Mouse (Mus musculus): ENCODE data around the gene Sh3pxd2a. TPM values are rescaled to one million over a fixed set of nuclear protein-coding genes. Genes with fewer than 3 reads are reported as not detected.

Gene Sh3pxd2a
- polyA plus RNA-seq, 1 experiment from 2014 or later: 2.7 TPM

GRCm38 (mm10) chr19:47502563-47502962 is 38.4 kb upstream of the Sh3pxd2a start:
- Histone ChIP-seq H3K4me3 (no peak overlapping the region), H3K36me3 (peaks cover 30% of the 10 kb centered on the region), H3K4me1 (replicated peaks) (peaks cover 14% of the 10 kb centered on the region), H3K9me3 (no peaks in the 10 kb centered on the region), H3K27ac (no peak overlapping the region), H3K27me3 (ENCODE audit: insufficient read depth, poor library complexity, severe bottlenecking) (no peaks in the 10 kb centered on the region)
- WGBS: 71% methylated on average over 8 of the region's 8 CpGs
- DNase-seq (ENCODE audit: low spot score): no peak

- Histone ChIP-seq H3K27ac (no peak overlapping the region), H3K4me3 (no peak overlapping the region), H3K4me1 (replicated peaks) (peaks cover 12% of the 10 kb centered on the region), H3K36me3 (peaks cover 25% of the 10 kb centered on the region), H3K9me3 (no peaks in the 10 kb centered on the region), H3K27me3 (ENCODE audit: insufficient read depth, poor library complexity, severe bottlenecking) (no peaks in the 10 kb centered on the region)
- no peak for DNase-seq (ENCODE audit: low spot score)
- WGBS: 84% methylated on average over 11 of the region's 11 CpGs
Observed at GRCm38 (mm10) chr19:47500389-47501011, 36.3 kb upstream of the Sh3pxd2a start.

GRCm38 (mm10) chr19:47499841-47500240 is 35.6 kb upstream of the Sh3pxd2a start:
- no peaks in the 10 kb centered on the region for H3K27me3 ChIP-seq (ENCODE audit: insufficient read depth, poor library complexity, severe bottlenecking)
- no peak overlapping the region for H3K4me3 ChIP-seq
- H3K36me3 ChIP-seq: peaks cover 19% of the 10 kb centered on the region
- no peaks in the 10 kb centered on the region for H3K9me3 ChIP-seq
- peaks cover 13% of the 10 kb centered on the region for H3K4me1 ChIP-seq (replicated peaks)
- H3K27ac ChIP-seq: no peak overlapping the region
- DNase-seq (ENCODE audit: low spot score): no peak
- 88% methylated on average over 5 of the region's 5 CpGs for WGBS

- DNase-seq (ENCODE audit: low spot score): peak; percentile 28
- WGBS: 69% methylated on average over 4 of the region's 4 CpGs
- Histone ChIP-seq H3K4me1 (replicated peaks) (peaks cover 22% of the 10 kb centered on the region), H3K9me3 (no peaks in the 10 kb centered on the region), H3K4me3 (no peak overlapping the region), H3K27ac (peak overlapping the region; percentile 56), H3K27me3 (ENCODE audit: insufficient read depth, poor library complexity, severe bottlenecking) (no peaks in the 10 kb centered on the region), H3K36me3 (peaks cover 16% of the 10 kb centered on the region)
Observed at GRCm38 (mm10) chr19:47498942-47499341, 34.7 kb upstream of the Sh3pxd2a start.

- Histone ChIP-seq H3K36me3 (peaks cover 16% of the 10 kb centered on the region), H3K4me3 (no peak overlapping the region), H3K27ac (no peak overlapping the region), H3K9me3 (no peaks in the 10 kb centered on the region), H3K27me3 (ENCODE audit: insufficient read depth, poor library complexity, severe bottlenecking) (no peaks in the 10 kb centered on the region), H3K4me1 (replicated peaks) (peaks cover 34% of the 10 kb centered on the region)
- no peak for DNase-seq (ENCODE audit: low spot score)
- WGBS: 92% methylated on average over 6 of the region's 6 CpGs
Observed at GRCm38 (mm10) chr19:47497736-47498135, 33.5 kb upstream of the Sh3pxd2a start.

- no peak for DNase-seq (ENCODE audit: low spot score)
- Histone ChIP-seq H3K4me3 (no peak overlapping the region), H3K27ac (no peak overlapping the region), H3K9me3 (no peaks in the 10 kb centered on the region), H3K4me1 (replicated peaks) (peaks cover 39% of the 10 kb centered on the region), H3K27me3 (ENCODE audit: insufficient read depth, poor library complexity, severe bottlenecking) (no peaks in the 10 kb centered on the region), H3K36me3 (peaks cover 11% of the 10 kb centered on the region)
- 91% methylated on average over 9 of the region's 9 CpGs for WGBS
Observed at GRCm38 (mm10) chr19:47497313-47497712, 33.1 kb upstream of the Sh3pxd2a start.

GRCm38 (mm10) chr19:47493017-47493997 is 29.1 kb upstream of the Sh3pxd2a start:
- no peaks in the 10 kb centered on the region for H3K36me3 ChIP-seq
- H3K9me3 ChIP-seq: peaks cover 9% of the 10 kb centered on the region; the same call in 1 of the 2 replicates
- peak; percentile 71 for DNase-seq (ENCODE audit: low spot score)
- 27% methylated on average over 23 of the region's 23 CpGs for WGBS
- no peaks in the 10 kb centered on the region for H3K27me3 ChIP-seq (ENCODE audit: insufficient read depth, poor library complexity, severe bottlenecking)
- H3K4me1 ChIP-seq (replicated peaks): peaks cover 40% of the 10 kb centered on the region
- H3K4me3 ChIP-seq: peak overlapping the region; percentile 31
- peak overlapping the region; percentile 91 for H3K27ac ChIP-seq

- H3K27me3 ChIP-seq (ENCODE audit: insufficient read depth, poor library complexity, severe bottlenecking): no peaks in the 10 kb centered on the region
- WGBS: 40% methylated on average over 6 of the region's 6 CpGs
- H3K27ac ChIP-seq: peak overlapping the region; percentile 91
- H3K9me3 ChIP-seq: peaks cover 9% of the 10 kb centered on the region; the same call in 1 of the 2 replicates
- peak overlapping the region; percentile 31; the same call in 1 of the 2 replicates for H3K4me3 ChIP-seq
- no peaks in the 10 kb centered on the region for H3K36me3 ChIP-seq
- DNase-seq (ENCODE audit: low spot score): peak; percentile 57
- peaks cover 38% of the 10 kb centered on the region for H3K4me1 ChIP-seq (replicated peaks)
Observed at GRCm38 (mm10) chr19:47492422-47492821, 28.2 kb upstream of the Sh3pxd2a start.

GRCm38 (mm10) chr19:47491853-47492252 is 27.7 kb upstream of the Sh3pxd2a start:
- H3K36me3 ChIP-seq: no peaks in the 10 kb centered on the region
- no peaks in the 10 kb centered on the region for H3K27me3 ChIP-seq (ENCODE audit: insufficient read depth, poor library complexity, severe bottlenecking)
- WGBS: 52% methylated on average over 2 of the region's 2 CpGs
- H3K9me3 ChIP-seq: peaks cover 9% of the 10 kb centered on the region; the same call in 1 of the 2 replicates
- peak; percentile 30 for DNase-seq (ENCODE audit: low spot score)
- H3K4me3 ChIP-seq: no peak overlapping the region
- H3K4me1 ChIP-seq (replicated peaks): peaks cover 38% of the 10 kb centered on the region
- H3K27ac ChIP-seq: peak overlapping the region; percentile 91

GRCm38 (mm10) chr19:47489233-47489632 is 25.0 kb upstream of the Sh3pxd2a start:
- Histone ChIP-seq H3K9me3 (peaks cover 9% of the 10 kb centered on the region; the same call in 1 of the 2 replicates), H3K4me1 (replicated peaks) (peaks cover 37% of the 10 kb centered on the region), H3K4me3 (no peak overlapping the region), H3K27ac (no peak overlapping the region), H3K36me3 (no peaks in the 10 kb centered on the region), H3K27me3 (ENCODE audit: insufficient read depth, poor library complexity, severe bottlenecking) (no peaks in the 10 kb centered on the region)
- no peak for DNase-seq (ENCODE audit: low spot score)
- 86% methylated on average over 3 of the region's 3 CpGs for whole genome bisulfite sequencing

- Histone ChIP-seq H3K27me3 (ENCODE audit: insufficient read depth, poor library complexity, severe bottlenecking) (no peaks in the 10 kb centered on the region), H3K4me3 (no peak overlapping the region), H3K36me3 (no peaks in the 10 kb centered on the region), H3K27ac (no peak overlapping the region), H3K9me3 (peaks cover 9% of the 10 kb centered on the region; the same call in 1 of the 2 replicates), H3K4me1 (replicated peaks) (peaks cover 31% of the 10 kb centered on the region)
- no peak for DNase-seq (ENCODE audit: low spot score)
- 32% methylated on average over 4 of the region's 4 CpGs for WGBS
Observed at GRCm38 (mm10) chr19:47488250-47488649, 24.0 kb upstream of the Sh3pxd2a start.

GRCm38 (mm10) chr19:47487572-47487971 is 23.4 kb upstream of the Sh3pxd2a start:
- no peak for DNase-seq (ENCODE audit: low spot score)
- Histone ChIP-seq H3K4me3 (no peak overlapping the region), H3K36me3 (no peaks in the 10 kb centered on the region), H3K4me1 (replicated peaks) (peaks cover 24% of the 10 kb centered on the region), H3K9me3 (peaks cover 9% of the 10 kb centered on the region; the same call in 1 of the 2 replicates), H3K27me3 (ENCODE audit: insufficient read depth, poor library complexity, severe bottlenecking) (no peaks in the 10 kb centered on the region), H3K27ac (no peak overlapping the region)
- 90% methylated on average over 9 of the region's 9 CpGs for WGBS
